Mouse (Mus musculus): Measurements from ENCODE around the gene 1700025F22Rik.

GRCm38 (mm10) chr19:11134852-11135251, 30.3 kb downstream of the 1700025F22Rik start:
- TF ChIP-seq CTCF (conservative IDR thresholded peaks at IDR 0.05; ENCODE audit: low read length) (no peak), POU5F1 (IDR thresholded peaks at IDR 0.05; ENCODE audit: borderline replicate concordance, low read length) (no peak), NANOG (IDR thresholded peaks at IDR 0.05; ENCODE audit: borderline replicate concordance, low read length) (no peak)

All from E14TG2a.4 (cell line).